Mouse (Mus musculus) retina, adult 2 months (tissue): ENCODE data around the gene Dock3.

ENCODE experiments used
- DNase-seq: peaks from one replicate; pipeline ENCODE4 v3.0.0-alpha.2; 2012; ENCODE audit warnings: low read depth, low spot score

The Dock3 gene

DNA sequence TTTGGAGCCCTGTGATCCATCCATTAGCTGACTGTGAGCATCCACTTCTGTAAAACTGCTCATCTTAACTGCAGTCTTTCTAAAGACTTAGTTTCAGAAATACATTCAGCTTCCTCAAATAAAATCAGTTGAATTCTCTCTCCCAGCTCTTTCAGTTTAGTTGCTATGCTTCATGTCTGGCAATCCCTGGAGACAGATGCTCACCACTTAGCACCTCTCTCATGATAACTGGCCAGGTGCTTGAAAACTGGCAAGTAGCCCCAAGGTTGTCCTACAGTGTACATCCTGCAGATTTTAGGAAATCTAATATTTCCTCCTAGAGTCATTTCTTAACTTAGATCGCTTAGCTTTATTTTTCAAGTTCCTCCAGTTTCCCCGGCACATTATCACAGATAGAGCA is 193.8 kb downstream of the Dock3 start:
- no peak for DNase-seq

DNA sequence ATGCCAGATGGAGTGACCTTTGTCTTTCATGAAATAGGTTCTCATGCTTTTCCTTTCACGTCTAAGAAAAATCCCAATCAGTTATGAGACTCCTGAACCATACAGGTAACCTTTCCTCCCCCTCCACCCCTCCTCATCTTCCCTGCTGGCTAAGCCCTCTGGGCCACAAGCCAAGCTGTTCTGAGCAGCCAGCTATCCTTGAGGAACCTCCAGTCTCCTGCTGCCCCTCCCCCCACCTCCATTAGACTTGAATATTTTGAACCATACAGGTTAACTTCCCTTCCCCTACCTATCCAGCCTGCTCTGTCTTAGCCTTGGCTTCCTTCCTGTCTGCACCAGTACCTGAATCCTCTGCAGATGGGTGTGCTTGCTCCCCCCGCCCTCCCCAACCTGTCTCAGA is 204.1 kb downstream of the Dock3 start:
- DNase-seq, result no peak

DNA sequence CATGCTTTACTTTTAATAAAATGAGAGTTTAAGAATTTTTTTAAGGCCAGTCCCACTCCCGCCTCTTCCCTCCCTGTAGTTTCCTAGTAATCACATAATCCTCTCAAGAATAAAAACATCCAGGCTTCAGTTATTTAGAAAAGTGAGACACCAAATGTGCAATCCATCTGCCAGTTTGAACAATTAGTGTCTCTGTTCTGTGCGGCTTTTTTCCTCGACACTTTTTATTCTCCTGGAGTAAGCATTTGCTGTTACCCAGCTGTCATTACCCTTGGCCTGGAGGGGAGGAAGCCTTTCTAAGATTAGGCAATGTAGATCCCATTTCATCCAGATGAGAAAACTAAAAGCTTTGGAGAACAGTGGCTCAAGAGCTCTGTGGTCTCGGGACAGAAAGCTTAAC is 221.9 kb downstream of the Dock3 start:
- no peak for DNase-seq

DNA sequence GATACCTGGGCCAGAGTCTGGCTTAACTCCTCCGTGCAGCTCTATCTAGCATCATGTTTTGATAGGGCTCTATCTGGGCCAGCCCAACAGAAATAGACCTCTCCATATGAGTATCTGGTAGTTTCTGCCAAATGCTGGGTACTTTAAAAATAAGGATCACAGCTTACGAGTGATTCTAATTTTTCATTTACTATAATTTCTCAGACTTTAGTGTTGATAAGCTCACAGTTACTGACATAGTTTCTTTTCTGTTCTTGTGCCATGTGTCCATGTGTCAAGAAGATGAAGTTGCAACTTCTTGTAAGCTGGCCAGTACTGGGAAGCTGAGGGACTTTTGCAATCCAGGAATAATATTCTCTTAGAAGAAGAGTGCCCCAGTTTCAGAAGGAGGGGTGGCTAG is 228.5 kb downstream of the Dock3 start:
- DNase-seq, result no peak

DNA sequence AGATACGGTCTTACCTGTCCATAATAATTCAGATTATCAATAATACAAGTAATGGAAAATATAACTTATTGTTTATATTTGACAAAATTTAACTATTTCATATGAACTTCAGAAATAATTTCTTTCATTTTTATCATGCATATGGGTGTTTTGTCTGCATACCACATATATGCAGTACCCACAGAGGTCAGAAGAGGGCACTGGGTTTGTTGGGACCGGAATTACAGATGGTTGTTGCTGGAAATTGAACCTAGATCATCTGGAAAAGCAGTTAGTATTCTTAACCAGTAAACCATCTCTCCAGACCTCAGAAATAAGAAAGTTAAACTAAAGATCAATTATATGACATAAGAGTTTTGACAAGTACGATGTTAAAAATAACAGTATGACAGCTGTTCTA is 261.0 kb downstream of the Dock3 start:
- no peak for DNase-seq

DNA sequence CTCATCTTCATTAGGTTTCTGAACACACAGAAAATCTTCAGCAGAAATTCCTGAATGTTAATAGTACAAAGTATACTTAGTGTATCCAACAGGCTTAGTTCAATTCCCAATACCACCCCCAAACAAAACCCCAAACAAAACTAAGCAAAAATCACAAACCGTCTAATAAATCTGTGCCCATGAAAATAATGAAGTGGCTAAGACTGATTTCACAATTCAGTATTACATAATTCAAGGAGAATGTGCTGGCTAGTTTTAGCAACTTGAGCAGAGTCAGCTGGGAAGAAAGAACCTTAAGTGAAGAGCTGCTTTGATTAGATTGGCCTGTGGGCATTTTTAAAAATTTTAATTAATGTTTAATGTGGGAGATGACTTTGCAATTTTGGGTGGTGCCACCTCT is 273.3 kb downstream of the Dock3 start:
- DNase-seq, result no peak

DNA sequence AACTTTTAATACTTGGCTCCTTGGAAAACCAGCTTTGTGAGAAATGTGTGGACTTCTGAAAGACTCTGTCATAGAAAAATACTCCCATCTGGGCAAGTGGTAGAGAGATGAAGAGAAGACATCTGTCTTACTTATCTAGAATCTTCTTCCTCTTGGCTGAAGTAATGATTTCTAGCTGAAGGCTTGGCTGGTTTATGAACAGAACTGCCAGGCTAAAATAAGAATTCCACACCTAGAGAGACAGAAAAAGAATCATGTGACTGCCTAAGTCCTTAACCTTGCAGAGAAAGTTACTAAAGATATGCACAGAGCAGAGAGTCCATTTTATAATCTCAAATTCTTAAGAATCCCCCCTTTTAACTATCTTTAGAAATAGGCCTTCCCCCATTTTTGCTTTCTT is 276.2 kb downstream of the Dock3 start:
- DNase-seq, result no peak

DNA sequence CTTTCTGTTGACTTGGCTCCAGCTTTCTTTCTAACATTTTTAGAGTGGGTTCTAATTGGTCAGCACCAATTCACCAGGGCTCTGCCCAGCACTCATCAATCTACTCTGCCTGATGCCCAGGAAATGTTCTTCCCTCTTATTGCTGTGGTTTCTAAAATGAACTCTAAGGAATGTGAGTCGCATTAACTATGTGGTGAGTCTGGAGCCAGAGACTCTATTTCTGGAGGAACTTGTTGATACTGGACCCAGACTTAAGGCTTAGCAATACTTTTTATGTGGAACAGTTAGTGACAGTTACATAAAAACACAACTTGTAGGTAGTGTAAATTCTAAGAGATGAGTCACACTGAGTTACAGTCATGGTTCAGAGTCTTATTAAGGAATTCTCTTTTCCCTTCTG is 296.7 kb downstream of the Dock3 start:
- DNase-seq, result no peak

DNA sequence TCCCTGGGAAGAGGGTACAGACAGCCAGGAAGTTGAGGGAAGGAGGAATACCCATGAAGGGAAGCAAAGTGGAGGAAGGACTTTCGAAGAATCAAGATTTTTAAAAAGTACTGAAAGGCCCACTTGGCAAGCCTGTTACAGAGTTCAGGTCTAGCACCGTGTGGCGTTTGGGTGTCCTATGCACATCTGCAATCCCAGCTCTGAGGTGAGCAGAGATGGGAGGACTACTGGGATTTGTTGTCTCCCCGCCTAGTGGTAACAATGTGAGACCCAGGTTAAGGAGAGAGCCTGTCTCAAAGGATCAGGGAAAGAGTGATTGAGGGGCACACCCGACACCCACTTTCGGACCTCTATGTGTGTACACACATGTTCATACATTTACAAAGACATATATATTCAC is 316.8 kb downstream of the Dock3 start:
- no peak for DNase-seq

DNA sequence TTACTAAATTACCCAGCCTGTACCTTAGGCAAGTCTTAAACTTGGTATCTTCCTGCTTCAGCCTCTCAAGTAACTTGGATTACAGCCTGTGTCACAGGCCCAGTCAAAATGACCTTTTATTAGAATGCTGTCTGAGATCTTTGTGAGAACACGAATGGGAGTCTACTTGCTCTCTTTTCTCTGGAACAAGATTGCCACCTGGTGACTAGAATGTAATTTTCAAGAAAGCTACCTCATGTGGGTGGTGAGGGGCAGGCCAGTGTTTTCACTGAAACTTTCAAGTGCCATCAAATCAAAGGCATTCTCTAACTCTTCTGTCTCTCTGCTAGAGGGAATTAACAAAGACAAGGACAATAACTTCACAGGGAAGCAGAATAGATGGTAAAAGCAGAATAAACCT is 317.9 kb downstream of the Dock3 start:
- no peak for DNase-seq

DNA sequence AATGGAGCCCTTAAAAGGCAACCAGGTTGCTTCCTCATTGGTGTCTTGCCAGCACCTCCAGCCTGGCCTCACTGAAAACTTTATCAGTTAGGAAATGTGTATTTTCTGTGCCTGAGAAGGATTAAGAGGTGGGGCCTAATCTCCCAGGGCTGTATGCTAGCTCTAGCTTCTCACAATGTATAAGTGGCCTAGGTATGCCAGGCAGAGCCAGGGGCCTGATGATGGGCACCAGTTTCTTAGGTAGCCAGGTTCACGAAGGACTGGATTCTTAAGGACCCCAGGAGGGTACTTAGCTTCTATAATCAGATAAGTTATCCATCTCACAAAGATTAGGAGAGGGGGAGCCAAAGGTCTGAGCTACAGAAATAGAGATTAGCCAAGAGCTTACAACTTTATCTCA is 320.1 kb downstream of the Dock3 start:
- no peak for DNase-seq

DNA sequence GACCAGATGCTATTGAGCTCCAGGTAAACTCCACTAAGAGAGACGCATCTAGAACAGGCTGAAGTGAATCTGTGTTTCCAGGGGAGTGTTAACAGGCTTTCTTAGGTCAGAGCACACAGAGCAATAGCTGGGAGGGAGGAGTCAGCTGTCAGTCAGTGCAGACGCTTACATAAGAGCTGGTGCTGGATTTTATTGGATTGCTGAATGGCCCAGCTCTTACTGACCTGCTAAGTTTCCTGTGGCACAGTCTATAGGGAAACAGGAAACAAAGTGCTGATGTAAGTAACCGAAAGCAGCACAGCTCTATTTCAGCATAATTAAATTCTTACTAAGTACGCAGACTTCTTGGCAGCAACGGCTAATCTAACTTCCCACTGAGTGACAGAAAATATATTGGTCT is 323.0 kb downstream of the Dock3 start:
- DNase-seq, result no peak

DNA sequence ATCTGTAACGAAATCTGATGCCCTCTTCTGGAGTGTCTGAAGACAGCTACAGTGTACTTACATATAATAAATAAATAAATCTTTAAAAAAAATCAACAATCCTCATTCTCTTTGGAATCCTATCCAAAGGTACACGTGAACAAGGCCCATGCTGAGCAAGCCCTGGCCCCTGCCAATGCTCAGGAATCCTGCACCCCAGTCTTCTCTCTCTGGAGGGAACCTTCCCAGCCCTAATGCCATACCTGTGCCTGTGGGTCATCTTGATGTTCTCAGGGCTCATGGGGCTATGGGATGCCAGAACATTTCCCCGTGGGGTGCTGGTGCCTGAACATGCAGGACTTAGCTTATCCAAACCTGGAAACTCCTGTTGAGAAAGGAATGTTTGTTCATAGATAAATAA is 323.5 kb downstream of the Dock3 start:
- DNase-seq, result no peak

DNA sequence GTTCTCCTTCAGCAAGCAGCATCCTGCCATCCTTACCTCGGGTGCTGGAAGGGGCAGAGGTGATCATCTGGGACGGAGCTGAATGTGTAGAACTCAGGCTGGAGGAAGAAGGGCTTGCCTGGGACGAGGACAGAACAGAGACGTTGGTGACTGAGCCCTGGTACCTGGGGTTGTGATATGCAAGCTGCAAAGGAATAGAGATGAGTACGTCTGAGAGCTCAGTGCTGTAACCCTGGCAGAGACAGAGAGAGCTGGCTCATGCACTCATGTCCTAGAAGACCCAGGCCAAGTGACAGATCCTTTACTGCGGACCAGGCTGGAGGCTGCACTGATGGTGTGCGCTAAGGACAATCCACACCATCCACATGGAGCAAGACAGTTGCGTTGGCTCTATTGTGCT is 325.1 kb downstream of the Dock3 start:
- no peak for DNase-seq

DNA sequence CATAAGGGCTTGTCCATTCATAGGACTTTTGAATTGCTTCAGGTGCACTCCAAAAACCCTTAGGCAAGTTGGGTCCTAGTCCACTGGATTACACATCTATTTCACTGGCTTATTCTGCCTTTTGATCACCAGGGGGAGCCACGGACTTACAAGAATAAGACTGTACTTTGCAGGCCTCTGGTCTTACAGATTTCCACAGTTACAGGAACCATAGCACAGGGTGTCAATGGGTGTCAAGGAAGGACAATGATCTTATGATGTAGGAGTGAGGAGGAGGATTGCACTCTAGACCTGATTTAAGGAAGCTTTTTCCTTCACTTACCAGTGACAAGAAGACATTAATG is 327.9 kb downstream of the Dock3 start:
- no peak for DNase-seq

DNA sequence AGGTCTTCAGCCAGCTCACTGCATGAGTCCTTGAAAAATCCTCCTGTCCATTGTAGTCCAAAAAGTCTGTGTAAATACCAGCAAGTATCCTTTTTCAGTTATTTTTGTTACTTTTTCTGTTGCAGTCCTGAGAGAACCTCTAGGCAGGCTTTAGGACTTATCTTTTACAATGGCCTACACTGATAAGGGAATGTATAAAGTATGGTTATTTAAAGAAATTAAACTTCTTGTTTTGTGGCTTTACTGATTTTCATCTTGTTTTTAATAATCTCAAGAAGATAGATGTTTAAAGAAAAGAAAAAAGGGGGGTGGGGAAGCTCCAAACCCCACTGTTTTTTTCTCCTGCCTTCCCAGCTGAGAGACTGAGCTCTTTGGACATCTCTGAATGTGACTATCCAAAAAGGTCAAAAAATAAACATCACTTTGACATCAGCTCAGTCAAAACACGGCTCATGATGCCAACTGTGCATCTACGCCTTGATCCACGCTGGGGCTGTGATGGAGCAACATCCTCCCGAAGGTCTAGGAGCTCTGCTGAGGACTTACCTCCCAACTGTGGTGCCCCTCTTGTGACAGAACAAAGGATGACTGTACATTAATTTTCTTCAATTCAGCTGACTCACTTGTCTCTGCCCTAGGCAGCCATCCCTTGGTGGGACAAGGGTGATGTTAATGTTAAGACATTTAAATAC is 328.5 kb downstream of the Dock3 start:
- no peak for DNase-seq

DNA sequence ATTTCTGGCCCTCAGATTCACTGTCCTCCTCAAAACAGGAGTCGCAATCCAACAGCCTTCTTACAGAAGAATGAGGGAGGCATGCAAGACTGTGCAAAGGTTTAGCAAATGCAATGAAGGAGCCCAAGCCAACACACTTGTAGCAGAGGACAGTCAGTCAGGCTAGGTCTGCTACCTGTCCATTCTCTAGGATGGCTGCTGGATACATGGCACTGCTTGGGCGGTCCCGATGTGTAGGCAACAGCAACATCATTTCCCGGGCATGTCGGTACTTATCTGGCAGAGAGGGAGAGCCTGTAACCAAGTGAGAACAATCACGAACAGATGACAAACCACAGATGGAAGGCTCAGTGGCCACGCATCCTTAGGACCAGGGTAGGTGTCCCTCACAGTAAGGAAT is 330.1 kb downstream of the Dock3 start:
- no peak for DNase-seq

DNA sequence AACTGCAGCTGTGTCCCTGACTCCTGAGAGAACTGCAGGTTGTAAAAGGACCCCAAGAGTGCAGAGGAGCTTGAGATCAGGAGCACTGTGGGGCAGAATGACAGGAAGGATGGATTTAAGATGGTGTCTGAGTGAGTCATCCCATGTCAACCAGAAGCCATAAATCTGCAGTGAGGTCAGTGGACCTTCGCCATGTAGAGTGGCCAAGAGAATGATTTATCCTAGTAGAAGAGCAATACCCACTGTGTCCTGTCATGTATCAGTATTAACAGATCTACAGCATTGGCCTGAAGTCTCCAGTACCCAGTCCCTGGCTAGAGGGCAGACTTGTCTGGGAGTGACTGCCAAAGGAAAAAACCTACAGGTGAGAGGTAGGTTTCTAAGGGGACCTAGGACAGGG is 332.8 kb downstream of the Dock3 start:
- DNase-seq, result no peak

DNA sequence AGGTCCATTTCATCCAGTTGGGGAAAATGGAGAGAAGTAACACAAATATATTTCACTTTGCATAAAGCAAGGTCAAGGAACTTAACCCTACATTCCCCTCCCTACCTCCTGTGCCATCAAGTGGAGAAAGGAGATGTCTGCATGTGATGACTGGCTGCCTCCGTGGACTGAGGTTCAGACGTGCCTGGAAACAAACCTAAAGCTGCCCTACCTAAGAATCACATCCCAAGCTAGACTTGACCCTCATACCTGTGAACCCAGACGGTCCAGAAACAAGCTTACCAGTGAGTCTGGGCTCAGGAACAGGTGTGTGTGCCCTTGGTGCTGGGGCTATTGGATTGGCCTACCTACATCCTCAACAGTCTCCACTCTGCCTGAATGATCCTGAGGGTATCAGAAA is 338.4 kb downstream of the Dock3 start:
- DNase-seq, result no peak

DNA sequence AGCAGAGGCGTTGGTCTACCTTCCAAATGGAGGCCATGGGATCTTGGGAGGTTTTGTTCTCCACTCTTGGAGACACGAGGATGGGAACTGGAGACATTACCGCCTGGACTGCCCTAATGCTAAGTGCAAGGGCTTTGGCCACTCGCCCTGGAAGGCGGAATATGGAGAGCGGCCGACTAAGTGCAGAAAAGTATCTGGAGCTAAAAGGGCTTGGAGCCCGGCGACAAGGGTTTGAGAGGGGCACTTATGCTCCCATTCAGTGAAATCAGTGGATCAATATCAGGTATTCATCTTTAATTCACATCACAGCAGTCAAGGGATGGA is 339.2 kb downstream of the Dock3 start:
- no peak for DNase-seq

DNA sequence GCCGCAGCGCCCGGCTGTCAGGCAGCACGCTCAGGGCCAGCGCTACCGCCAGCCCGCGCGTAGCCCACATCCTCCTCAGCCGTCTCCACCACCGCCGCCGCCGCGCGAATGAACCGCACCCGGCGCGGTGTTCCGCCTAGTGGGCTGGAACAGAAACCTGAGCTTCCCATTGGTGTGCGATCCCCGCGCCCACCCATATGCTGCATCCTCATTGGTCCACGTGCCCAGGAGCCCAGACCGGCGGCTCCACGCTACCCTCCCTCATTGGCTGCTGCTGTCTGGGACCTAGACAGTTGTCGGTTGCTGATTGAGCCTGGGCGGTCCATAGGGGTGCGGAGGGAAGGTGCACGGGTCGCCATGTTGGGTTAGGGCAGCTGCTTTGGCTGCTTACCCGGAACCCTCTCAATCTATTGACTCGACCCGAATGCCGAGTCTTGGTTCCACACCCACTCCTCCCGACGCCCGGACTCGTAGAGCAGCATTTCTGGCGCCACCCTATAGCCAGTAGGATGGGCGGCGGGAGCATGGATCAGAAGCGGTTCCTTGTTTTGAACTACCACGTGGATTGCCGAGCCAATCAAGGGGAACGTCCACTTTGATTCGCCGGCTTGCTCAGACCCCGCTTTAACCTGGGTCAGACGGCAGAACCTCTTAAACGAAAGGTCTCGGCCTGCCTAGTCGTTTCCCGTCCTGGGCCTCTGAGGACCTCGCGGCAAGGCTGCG is 339.7 kb downstream of the Dock3 start, which contains the start of gene Manf:
Gene Manf, minus strand, starts transcription at position 151 of the 723 bp plus-strand sequence.
- peak; percentile 91 for DNase-seq

DNA sequence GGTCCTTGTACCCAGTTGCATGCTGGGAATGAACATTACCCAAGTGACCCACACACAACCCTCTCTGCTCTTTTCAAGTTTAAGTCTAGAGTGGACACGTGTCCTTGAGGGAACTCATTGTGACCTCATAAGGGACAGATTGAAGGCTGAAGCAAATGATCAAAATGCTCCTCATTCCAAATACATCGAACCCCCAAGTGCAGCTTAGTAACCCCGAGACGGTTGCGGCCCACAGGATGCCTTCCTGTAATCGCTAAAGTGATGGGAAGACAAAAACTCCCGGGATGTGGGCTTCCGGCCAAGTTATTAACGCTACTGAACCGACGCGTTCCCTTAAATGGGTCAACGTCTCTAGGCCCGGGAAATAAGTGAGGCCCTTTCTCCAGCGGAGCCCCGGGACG is 340.4 kb downstream of the Dock3 start:
- DNase-seq, result no peak

DNA sequence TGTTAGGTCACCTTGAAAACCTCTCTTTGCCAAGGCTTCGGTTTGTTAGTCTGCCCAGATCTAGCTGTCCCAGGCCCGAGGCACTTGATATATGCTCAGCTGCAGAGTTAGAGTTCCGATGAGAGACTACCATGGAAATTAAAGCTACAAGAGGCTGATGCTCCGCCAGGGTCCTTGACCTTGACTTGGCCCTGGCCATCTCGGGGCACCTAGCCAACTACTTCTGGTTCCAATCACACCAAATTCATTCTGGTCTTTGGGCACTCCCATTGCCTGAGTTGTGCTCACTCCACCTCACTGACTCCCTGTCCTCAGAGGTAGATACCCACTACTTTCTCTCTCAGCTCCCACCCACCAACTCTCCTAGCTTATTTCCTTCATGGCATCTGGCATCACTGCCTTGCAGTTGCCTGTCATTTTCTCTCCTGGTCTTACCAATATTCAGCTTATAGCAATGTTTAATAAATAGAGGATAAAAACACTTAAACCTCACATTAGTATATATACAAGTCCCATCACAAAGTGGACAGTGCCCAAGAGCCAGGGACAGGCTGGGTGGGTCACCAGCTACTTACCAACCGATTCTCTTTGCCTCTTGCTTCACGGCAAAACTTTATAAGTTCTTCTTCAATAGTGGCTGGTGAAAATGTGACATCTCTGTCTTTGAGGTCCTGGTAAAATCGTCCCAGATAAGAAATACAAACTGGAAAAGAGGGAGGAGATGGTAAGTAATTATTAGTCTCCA is 341.0 kb downstream of the Dock3 start:
- DNase-seq, result no peak
